Mouse (Mus musculus): ENCODE measurements at regions not wholly inside any gene's neighbourhood (a gene's known extent, or its start where the extent isn't known, plus 50 kb on each side); places are given as distances from the start of the nearest gene placed in this dataset.

DNA sequence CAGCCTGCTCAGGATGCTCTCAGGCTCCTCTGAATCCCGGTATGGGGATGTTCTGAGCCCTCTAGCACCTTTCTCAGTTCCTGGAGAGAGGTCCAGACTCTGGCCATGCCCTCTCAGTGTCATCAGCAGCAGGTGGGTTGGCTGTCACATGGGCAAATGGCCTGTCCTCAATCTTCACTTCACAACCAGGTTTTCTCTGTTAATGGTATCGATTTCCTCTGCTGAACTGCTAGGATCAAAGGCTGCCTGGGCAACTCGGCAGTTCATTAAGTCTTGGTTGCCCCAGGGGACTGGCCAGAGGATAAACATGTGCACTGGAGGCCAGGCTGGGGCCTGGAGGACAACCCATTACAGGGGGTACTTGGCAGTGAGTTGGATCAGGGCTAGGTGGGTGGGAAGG is 156.2 kb downstream of the Trim29 start:
- Histone ChIP-seq H3K27me3 (ENCODE audit: control insufficient read depth, insufficient read depth, low read length) (no peaks in the 10 kb centered on the region), H3K36me3 (ENCODE audit: control insufficient read depth, insufficient read depth, low read length) (no peaks in the 10 kb centered on the region), H3K27ac (ENCODE audit: control insufficient read depth, insufficient read depth, low read depth, low read length) (no peak overlapping the region), H3K4me1 (ENCODE audit: control insufficient read depth, insufficient read depth, low read length) (no peaks in the 10 kb centered on the region), H3K4me3 (ENCODE audit: control insufficient read depth, low read depth, low read length) (no peak overlapping the region)
- TF ChIP-seq CTCF (IDR thresholded peaks at IDR 0.05; ENCODE audit: control insufficient read depth, insufficient read depth, insufficient replicate concordance, low read depth, low read length) (no peak), POLR2A (IDR thresholded peaks at IDR 0.05; ENCODE audit: control insufficient read depth, low read depth, low read length) (no peak)

DNA sequence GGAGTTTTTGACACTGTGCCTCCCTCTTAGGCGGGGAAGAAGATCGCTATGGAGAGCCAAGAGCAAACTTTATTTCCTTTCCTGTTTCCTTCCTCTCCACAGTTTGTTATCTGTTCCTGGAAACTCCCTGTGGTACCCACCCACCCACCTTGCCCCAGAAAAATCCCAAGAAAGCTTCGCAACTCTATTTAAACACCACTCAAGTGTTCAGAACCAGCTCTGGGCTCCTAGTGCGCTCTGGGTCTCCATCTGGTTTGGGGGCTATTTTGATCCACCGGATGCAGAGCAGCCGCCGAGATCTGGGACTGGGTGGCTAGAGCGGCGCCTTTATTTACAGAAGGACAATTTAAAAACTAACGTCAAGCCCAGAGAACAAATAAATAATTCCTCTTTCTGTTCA is 158.6 kb downstream of the Trim29 start:
- no peaks in the 10 kb centered on the region for H3K27me3 ChIP-seq (ENCODE audit: control insufficient read depth, insufficient read depth, low read length)
- no peak overlapping the region for H3K27ac ChIP-seq (ENCODE audit: control insufficient read depth, insufficient read depth, low read depth, low read length)
- no peak for TF ChIP-seq CTCF (IDR thresholded peaks at IDR 0.05; ENCODE audit: control insufficient read depth, insufficient read depth, insufficient replicate concordance, low read depth, low read length)
- no peak for TF ChIP-seq POLR2A (IDR thresholded peaks at IDR 0.05; ENCODE audit: control insufficient read depth, low read depth, low read length)
- no peak overlapping the region for H3K4me3 ChIP-seq (ENCODE audit: control insufficient read depth, low read depth, low read length)
- H3K36me3 ChIP-seq (ENCODE audit: control insufficient read depth, insufficient read depth, low read length) = no peaks in the 10 kb centered on the region
- H3K4me1 ChIP-seq (ENCODE audit: control insufficient read depth, insufficient read depth, low read length) = no peaks in the 10 kb centered on the region

DNA sequence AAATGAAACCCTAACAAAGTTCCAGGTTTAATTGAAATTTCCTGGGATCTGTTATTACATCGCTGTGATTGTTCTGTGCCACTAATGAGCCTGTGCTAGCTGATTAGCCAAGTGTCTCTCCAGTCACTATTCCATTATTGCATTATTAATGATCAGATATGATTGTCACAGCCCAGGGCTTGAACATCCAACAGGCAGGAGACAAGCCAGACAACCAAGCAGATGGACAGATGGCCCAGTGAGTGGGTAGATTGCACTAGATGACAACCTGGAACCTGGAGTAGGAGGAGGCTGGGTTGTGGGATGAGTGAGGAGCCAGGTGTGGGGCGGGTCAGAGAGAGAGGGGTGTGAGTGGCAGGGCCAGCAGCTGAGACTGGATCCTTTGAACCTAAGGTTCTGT is 161.6 kb downstream of the Trim29 start:
- no peaks in the 10 kb centered on the region for H3K36me3 ChIP-seq (ENCODE audit: control insufficient read depth, insufficient read depth, low read length)
- H3K27me3 ChIP-seq (ENCODE audit: control insufficient read depth, insufficient read depth, low read length) = no peaks in the 10 kb centered on the region
- no peaks in the 10 kb centered on the region for H3K4me1 ChIP-seq (ENCODE audit: control insufficient read depth, insufficient read depth, low read length)
- no peak for TF ChIP-seq CTCF (IDR thresholded peaks at IDR 0.05; ENCODE audit: control insufficient read depth, insufficient read depth, insufficient replicate concordance, low read depth, low read length)
- TF ChIP-seq POLR2A (IDR thresholded peaks at IDR 0.05; ENCODE audit: control insufficient read depth, low read depth, low read length) = no peak
- H3K27ac ChIP-seq (ENCODE audit: control insufficient read depth, insufficient read depth, low read depth, low read length) = no peak overlapping the region
- H3K4me3 ChIP-seq (ENCODE audit: control insufficient read depth, low read depth, low read length) = no peak overlapping the region

DNA sequence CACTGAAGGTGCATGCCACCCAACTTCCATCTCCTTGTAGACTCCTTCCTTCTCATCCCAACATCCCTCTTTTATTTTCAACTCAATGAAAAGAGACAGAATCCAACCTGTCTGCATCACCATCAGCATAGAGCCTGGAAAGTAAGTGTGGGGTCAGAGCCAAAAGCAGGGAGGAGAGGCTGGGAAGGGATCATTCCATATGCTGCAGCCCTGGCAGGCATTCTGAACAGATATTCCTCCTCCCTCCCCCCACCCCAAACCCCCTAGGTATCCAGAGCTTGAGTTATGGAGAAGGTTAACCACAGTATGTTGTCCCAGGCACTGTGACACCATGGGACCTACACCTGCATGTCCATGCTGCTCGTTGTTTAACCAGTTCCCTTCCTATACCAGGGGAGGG is 162.5 kb downstream of the Trim29 start:
- Histone ChIP-seq H3K36me3 (ENCODE audit: control insufficient read depth, insufficient read depth, low read length) (no peaks in the 10 kb centered on the region), H3K27ac (ENCODE audit: control insufficient read depth, insufficient read depth, low read depth, low read length) (no peak overlapping the region), H3K27me3 (ENCODE audit: control insufficient read depth, insufficient read depth, low read length) (no peaks in the 10 kb centered on the region), H3K4me1 (ENCODE audit: control insufficient read depth, insufficient read depth, low read length) (no peaks in the 10 kb centered on the region), H3K4me3 (ENCODE audit: control insufficient read depth, low read depth, low read length) (no peak overlapping the region)
- TF ChIP-seq POLR2A (IDR thresholded peaks at IDR 0.05; ENCODE audit: control insufficient read depth, low read depth, low read length) = no peak
- no peak for TF ChIP-seq CTCF (IDR thresholded peaks at IDR 0.05; ENCODE audit: control insufficient read depth, insufficient read depth, insufficient replicate concordance, low read depth, low read length)

DNA sequence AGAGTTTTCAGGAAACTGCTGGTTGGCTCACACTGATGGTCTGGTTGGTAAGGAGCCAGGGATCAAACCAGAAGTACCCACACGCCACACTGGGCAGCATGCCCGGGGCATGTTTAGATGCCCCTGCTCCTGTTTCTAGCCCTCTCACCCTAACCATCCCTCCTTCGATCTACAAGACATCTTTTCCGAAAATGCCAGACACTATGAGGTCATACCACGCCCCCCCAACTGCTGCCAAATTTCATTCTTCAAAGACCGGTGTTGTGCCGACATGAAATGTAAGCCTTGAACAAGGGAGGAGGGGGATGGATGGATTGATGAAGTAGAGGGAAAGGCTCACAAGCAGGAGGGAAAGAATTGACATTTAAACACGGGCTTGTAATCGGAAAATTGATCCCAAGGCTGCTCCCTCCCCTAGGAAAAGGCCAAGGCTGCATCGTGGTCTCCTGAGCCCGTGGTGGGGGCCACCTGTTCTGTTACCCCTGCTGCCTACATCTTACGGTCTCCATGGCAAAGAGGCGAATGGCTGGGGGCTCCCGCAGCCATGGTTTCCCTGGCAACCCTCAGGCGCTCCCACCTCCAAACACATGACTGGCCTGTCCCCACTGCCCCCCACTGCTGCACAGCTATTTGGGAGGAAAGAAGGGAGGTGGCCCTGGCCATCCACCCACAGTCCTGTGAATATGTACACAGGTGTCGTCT is 163.1 kb downstream of the Trim29 start:
- TF ChIP-seq CTCF (IDR thresholded peaks at IDR 0.05; ENCODE audit: control insufficient read depth, insufficient read depth, insufficient replicate concordance, low read depth, low read length) (no peak), POLR2A (IDR thresholded peaks at IDR 0.05; ENCODE audit: control insufficient read depth, low read depth, low read length) (no peak)
- no peaks in the 10 kb centered on the region for H3K27me3 ChIP-seq (ENCODE audit: control insufficient read depth, insufficient read depth, low read length)
- no peak overlapping the region for H3K4me3 ChIP-seq (ENCODE audit: control insufficient read depth, low read depth, low read length)
- H3K36me3 ChIP-seq (ENCODE audit: control insufficient read depth, insufficient read depth, low read length) = no peaks in the 10 kb centered on the region
- no peak overlapping the region for H3K27ac ChIP-seq (ENCODE audit: control insufficient read depth, insufficient read depth, low read depth, low read length)
- no peaks in the 10 kb centered on the region for H3K4me1 ChIP-seq (ENCODE audit: control insufficient read depth, insufficient read depth, low read length)

DNA sequence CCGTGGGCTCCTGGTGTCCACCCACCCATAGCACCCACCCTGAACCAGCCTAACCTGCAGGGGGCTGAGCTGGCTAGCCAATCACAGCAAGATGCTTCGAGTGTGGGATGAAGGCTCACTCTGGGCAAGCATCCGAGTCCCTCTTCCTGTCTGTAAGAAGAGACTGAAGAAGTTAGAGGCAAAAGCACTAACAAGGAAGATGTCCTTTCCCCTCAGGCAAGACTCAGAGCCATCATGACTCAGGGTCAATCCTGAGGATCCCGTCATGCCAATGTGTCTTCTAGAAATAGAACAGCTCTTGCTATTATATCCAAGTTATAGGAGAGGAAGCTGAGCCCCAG is 163.6 kb downstream of the Trim29 start:
- TF ChIP-seq CTCF (IDR thresholded peaks at IDR 0.05; ENCODE audit: control insufficient read depth, insufficient read depth, insufficient replicate concordance, low read depth, low read length) = no peak
- no peak for TF ChIP-seq POLR2A (IDR thresholded peaks at IDR 0.05; ENCODE audit: control insufficient read depth, low read depth, low read length)
- Histone ChIP-seq H3K27ac (ENCODE audit: control insufficient read depth, insufficient read depth, low read depth, low read length) (no peak overlapping the region), H3K27me3 (ENCODE audit: control insufficient read depth, insufficient read depth, low read length) (no peaks in the 10 kb centered on the region), H3K36me3 (ENCODE audit: control insufficient read depth, insufficient read depth, low read length) (no peaks in the 10 kb centered on the region), H3K4me1 (ENCODE audit: control insufficient read depth, insufficient read depth, low read length) (no peaks in the 10 kb centered on the region), H3K4me3 (ENCODE audit: control insufficient read depth, low read depth, low read length) (no peak overlapping the region)

DNA sequence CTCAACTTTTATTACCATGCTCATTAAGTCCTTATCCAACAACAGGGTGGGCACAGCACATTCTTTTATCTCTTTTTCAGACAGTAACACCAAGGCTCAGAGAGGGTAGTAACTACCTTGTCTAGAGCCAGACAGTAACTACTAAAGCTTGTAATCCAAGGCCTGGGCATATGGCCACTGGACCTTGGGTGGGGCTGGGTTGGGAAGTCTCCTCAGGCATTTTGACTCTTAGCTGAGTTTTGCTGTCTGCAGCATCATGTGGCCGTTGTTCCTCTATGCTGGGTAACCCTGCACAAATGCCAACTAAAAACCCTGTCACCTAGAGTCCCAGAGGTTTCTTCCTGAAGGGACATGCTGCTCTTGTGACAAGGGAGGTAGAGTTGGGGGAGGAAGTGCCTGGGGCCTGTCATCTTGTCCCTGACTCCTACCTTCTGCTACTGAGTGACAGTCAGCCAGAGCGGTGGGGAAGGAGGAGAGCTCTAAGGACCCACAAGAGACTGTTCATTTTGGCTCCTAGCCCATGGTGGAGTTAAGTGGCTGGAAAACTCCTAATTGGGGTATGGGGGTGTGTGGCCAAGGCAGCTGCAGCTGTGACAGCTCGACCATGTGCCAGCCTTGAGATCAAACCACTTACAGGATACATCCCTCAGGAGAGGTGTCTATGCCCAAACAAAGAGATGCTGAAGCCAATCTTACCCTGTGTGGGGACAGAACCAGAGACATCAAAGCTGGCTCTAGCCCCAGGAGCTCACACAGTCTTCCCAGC is 170.4 kb downstream of the Trim29 start:
- Histone ChIP-seq H3K36me3 (ENCODE audit: control insufficient read depth, insufficient read depth, low read length) (no peaks in the 10 kb centered on the region), H3K4me1 (ENCODE audit: control insufficient read depth, insufficient read depth, low read length) (no peaks in the 10 kb centered on the region), H3K4me3 (ENCODE audit: control insufficient read depth, low read depth, low read length) (no peak overlapping the region), H3K27ac (ENCODE audit: control insufficient read depth, insufficient read depth, low read depth, low read length) (no peak overlapping the region), H3K27me3 (ENCODE audit: control insufficient read depth, insufficient read depth, low read length) (no peaks in the 10 kb centered on the region)
- TF ChIP-seq POLR2A (IDR thresholded peaks at IDR 0.05; ENCODE audit: control insufficient read depth, low read depth, low read length) (no peak), CTCF (IDR thresholded peaks at IDR 0.05; ENCODE audit: control insufficient read depth, insufficient read depth, insufficient replicate concordance, low read depth, low read length) (no peak)
